Mouse (Mus musculus): ENCODE measurements around the gene Ube4b. TPM values are rescaled to one million over a fixed set of nuclear protein-coding genes. Genes with fewer than 3 reads are reported as not detected.

The Ube4b gene
- polyA plus RNA-seq, 1 experiment = 95.4 TPM

Other genes with a start within 250 kb of the Ube4b start
- gene Kif1b, start 119.1 kb downstream of the Ube4b start, polyA plus RNA-seq (2012; rRNA removed) = 150 and 188 TPM in 2 replicates
- 0.67 and 0.82 TPM in 2 replicates for gene Rbp7, start 28.2 kb upstream of the Ube4b start, polyA plus RNA-seq (2012; rRNA removed)
- gene Tmem274, start 50.6 kb upstream of the Ube4b start, polyA plus RNA-seq (2012; rRNA removed) = not detected in 2 replicates
- gene Nmnat1, start 58.5 kb upstream of the Ube4b start, polyA plus RNA-seq (2012; rRNA removed) = 8.1 and 8.4 TPM in 2 replicates
- gene Lzic, start 58.5 kb upstream of the Ube4b start, polyA plus RNA-seq (2012; rRNA removed) = 16.0 and 16.7 TPM in 2 replicates
- 44.8 TPM in 2 replicates for gene Ctnnbip1, start 91.5 kb upstream of the Ube4b start, polyA plus RNA-seq (2012; rRNA removed)
- gene Clstn1, start 159.7 kb upstream of the Ube4b start, polyA plus RNA-seq (2012; rRNA removed) = 310 and 338 TPM in 2 replicates